17 mouse cellular contexts compared by ENCODE assay signal in genomic region chr15:81698532-81698931, GRCm38 (mm10). TPM values are rescaled to one million over a fixed set of nuclear protein-coding genes. Genes with fewer than 3 reads are reported as not detected.
DNase-seq lines count a peak whose midpoint lies in the region; ATAC-seq and TF ChIP-seq lines count a peak whose summit lies in the region.
"Had no signal": no experiment of that assay in that cellular context is flagged by ENCODE, and none has a peak within 500 bp of the region (broad histone marks: within the 10 kb centered on the region; RNA-seq: fewer than 3 reads in every experiment).

No protein-coding gene starts in this region.

- intact Hi-C loops in heart, postnatal 25 days (cut with DNase I): no loop called here

- TF ChIP-seq EP300 in lung, postnatal 0 days (IDR thresholded peaks at IDR 0.05): no peak

- 25% methylated on average over 2 of the region's 2 CpGs for WGBS in lung, postnatal 0 days
- 70% methylated on average over 2 of the region's 2 CpGs for WGBS in hindbrain, embryonic 16.5 days

- no peaks in the 10 kb centered on the region for H3K9me3 ChIP-seq in lung, postnatal 0 days (ENCODE audit: low read length)
- no peaks in the 10 kb centered on the region for H3K9me3 ChIP-seq in hindbrain, embryonic 16.5 days (ENCODE audit: control insufficient read depth, low read length)
- H3K9me3 ChIP-seq: embryonic facial prominence, embryonic 15.5 days; forebrain, embryonic 15.5 days; limb, embryonic 15.5 days; stomach, embryonic 15.5 days had no signal

- ATAC-seq in lung, postnatal 0 days: peak; percentile 37
- peak; percentile 69 for ATAC-seq in granulocyte monocyte progenitor cell, adult 5-6 weeks (replicated peaks; ENCODE audit: poor library complexity, severe bottlenecking)
- no peak for ATAC-seq in hindbrain, embryonic 16.5 days
- ATAC-seq: forebrain, embryonic 15.5 days had no signal

- no peak overlapping the region for H3K4me2 ChIP-seq in lung, postnatal 0 days (replicated peaks; ENCODE audit: low read depth, low read length)
- H3K4me2 ChIP-seq in hindbrain, embryonic 16.5 days (ENCODE audit: low read length): no peak overlapping the region
- H3K4me2 ChIP-seq: embryonic facial prominence, embryonic 15.5 days; forebrain, embryonic 15.5 days; hindbrain, embryonic 14.5 days; limb, embryonic 15.5 days; midbrain, embryonic 11.5 days; stomach, embryonic 15.5 days had no signal

- H3K4me1 ChIP-seq in lung, postnatal 0 days (ENCODE audit: insufficient read depth, low read depth, low read length): no peaks in the 10 kb centered on the region; the same call in 1 of the 2 replicates
- peaks cover 11% of the 10 kb centered on the region for H3K4me1 ChIP-seq in hindbrain, embryonic 16.5 days (ENCODE audit: control insufficient read depth, insufficient read depth, low read depth, low read length)

- H3K9ac ChIP-seq in lung, postnatal 0 days (replicated peaks; ENCODE audit: low read depth): no peak overlapping the region
- H3K9ac ChIP-seq in hindbrain, embryonic 16.5 days (ENCODE audit: low read depth, low read length): no peak overlapping the region
- H3K9ac ChIP-seq: embryonic facial prominence, embryonic 15.5 days; forebrain, embryonic 15.5 days; hindbrain, embryonic 14.5 days; limb, embryonic 15.5 days; stomach, embryonic 15.5 days had no signal

- H3K27ac ChIP-seq in lung, postnatal 0 days (ENCODE audit: low read length): no peak overlapping the region
- no peak overlapping the region for H3K27ac ChIP-seq in hindbrain, embryonic 16.5 days (ENCODE audit: low read depth, low read length)
- H3K27ac ChIP-seq: embryonic facial prominence, embryonic 15.5 days; forebrain, embryonic 15.5 days; hindbrain, embryonic 14.5 days; kidney, postnatal 0 days; limb, embryonic 15.5 days; stomach, embryonic 15.5 days had no signal

- TF ChIP-seq CTCF in lung, postnatal 0 days (IDR thresholded peaks at IDR 0.05): no peak

- H3K4me3 ChIP-seq in lung, postnatal 0 days (ENCODE audit: low read depth, low read length): no peak overlapping the region
- H3K4me3 ChIP-seq in hindbrain, embryonic 16.5 days (ENCODE audit: low read length): no peak overlapping the region
- H3K4me3 ChIP-seq: embryonic facial prominence, embryonic 15.5 days; forebrain, embryonic 15.5 days; limb, embryonic 15.5 days; stomach, embryonic 15.5 days had no signal

- 0 out of 2 replicates have a peak, but pooled peaks cover 5% of the 10 kb centered on the region for H3K27me3 ChIP-seq in lung, postnatal 0 days (replicated peaks; ENCODE audit: insufficient read depth, low read length)
- H3K27me3 ChIP-seq in hindbrain, embryonic 16.5 days (replicated peaks; ENCODE audit: control insufficient read depth, insufficient read depth, low read length): 0 out of 2 replicates have a peak, but pooled peaks cover 4% of the 10 kb centered on the region

- H3K36me3 ChIP-seq in lung, postnatal 0 days (ENCODE audit: insufficient read depth, low read length): no peaks in the 10 kb centered on the region
- H3K36me3 ChIP-seq in hindbrain, embryonic 16.5 days (ENCODE audit: control insufficient read depth, insufficient read depth, low read length): no peaks in the 10 kb centered on the region
- H3K36me3 ChIP-seq: stomach, embryonic 15.5 days had no signal

- DNase-seq in lung, postnatal 0 days (ENCODE audit: low spot score): peak; percentile 77
- no peak for DNase-seq in lung, postnatal 4 days
- peak; percentile 38 for DNase-seq in adipocyte (ENCODE audit: low spot score)
- no peak for DNase-seq in c-Kit-positive CD71-positive TER-119-positive erythroid progenitor cells, embryonic 14.5 days (ENCODE audit: low spot score)
- DNase-seq in heart, postnatal 25 days (ENCODE audit: low spot score): no peak
- DNase-seq: gastrocnemius, postnatal 14 days; left cerebral cortex, postnatal 4 days had no signal

RNA-seq across cellular contexts. Expression of gene Chadl, which starts 1.4 kb away (rescaled TPM):
- polyA plus RNA-seq in lung, postnatal 0 days (2015; fragmentation: Nextera tagmentation; extraction: Ambion mirVana): 2.6 and 2.7 TPM in 2 replicates
- not detected in 2 replicates for total RNA-seq in granulocyte monocyte progenitor cell, adult 5-6 weeks (2014; fragmentation: Nextera tagmentation)
- total RNA-seq in granulocyte monocyte progenitor cell, adult 5-6 weeks (2017): 0.43 TPM in 1 of 2 replicates, not detected in the other
- 39.2 and 42.2 TPM in 2 replicates for polyA plus RNA-seq in hindbrain, embryonic 16.5 days (2015; fragmentation: Nextera tagmentation; extraction: Ambion mirVana)
- 1 to 10 TPM; 1.3 to 1.6 TPM for total RNA-seq in heart, postnatal 25 days (2021)
- total RNA-seq: neutrophil, adult 5-6 weeks had no signal

RNA-seq across cellular contexts. Expression of gene L3mbtl2, which starts 34.8 kb away (rescaled TPM):
- polyA plus RNA-seq in lung, postnatal 0 days (2015; fragmentation: Nextera tagmentation; extraction: Ambion mirVana): 9.4 and 9.6 TPM in 2 replicates
- total RNA-seq in granulocyte monocyte progenitor cell, adult 5-6 weeks (2014; fragmentation: Nextera tagmentation): 33.8 and 41.7 TPM in 2 replicates
- 30.5 TPM in 2 replicates for total RNA-seq in granulocyte monocyte progenitor cell, adult 5-6 weeks (2017)
- 30.3 and 32.9 TPM in 2 replicates for polyA plus RNA-seq in hindbrain, embryonic 16.5 days (2015; fragmentation: Nextera tagmentation; extraction: Ambion mirVana)
- total RNA-seq in heart, postnatal 25 days (2021): 10 to 100 TPM in 1 of 2 experiments, 1 to 10 TPM in 1; 9.6 to 10.8 TPM

RNA-seq across cellular contexts. Expression of gene Zc3h7b, which starts 46.3 kb away (rescaled TPM):
- 13.8 and 13.9 TPM in 2 replicates for polyA plus RNA-seq in lung, postnatal 0 days (2015; fragmentation: Nextera tagmentation; extraction: Ambion mirVana)
- 20.7 and 31.9 TPM in 2 replicates for total RNA-seq in granulocyte monocyte progenitor cell, adult 5-6 weeks (2014; fragmentation: Nextera tagmentation)
- total RNA-seq in granulocyte monocyte progenitor cell, adult 5-6 weeks (2017): 15.0 and 19.2 TPM in 2 replicates
- 39.3 and 49.6 TPM in 2 replicates for polyA plus RNA-seq in hindbrain, embryonic 16.5 days (2015; fragmentation: Nextera tagmentation; extraction: Ambion mirVana)
- total RNA-seq in heart, postnatal 25 days (2021): 10 to 100 TPM; 70.3 to 72.9 TPM

RNA-seq across cellular contexts. Expression of gene Rangap1, which starts 46.8 kb away (rescaled TPM):
- 17.9 and 24.6 TPM in 2 replicates for polyA plus RNA-seq in lung, postnatal 0 days (2015; fragmentation: Nextera tagmentation; extraction: Ambion mirVana)
- 58.9 and 63.9 TPM in 2 replicates for total RNA-seq in granulocyte monocyte progenitor cell, adult 5-6 weeks (2014; fragmentation: Nextera tagmentation)
- total RNA-seq in granulocyte monocyte progenitor cell, adult 5-6 weeks (2017): 114 TPM in 2 replicates
- polyA plus RNA-seq in hindbrain, embryonic 16.5 days (2015; fragmentation: Nextera tagmentation; extraction: Ambion mirVana): 164 and 165 TPM in 2 replicates
- 10 to 100 TPM; 22.7 to 27.5 TPM for total RNA-seq in heart, postnatal 25 days (2021)

Comparison
In these comparisons a context has a peak if more than half of its experiments do, and no peak if none do; other contexts are left out.
1. DNase-seq: peak in lung, postnatal 0 days (single experiment) and adipocyte (single experiment); none in lung, postnatal 4 days (0 of 2), c-Kit-positive CD71-positive TER-119-positive erythroid progenitor cells, embryonic 14.5 days (single experiment) and heart, postnatal 25 days (single experiment).